Mouse (Mus musculus): ENCODE data around the gene Lrrfip2. TPM values are rescaled to one million over a fixed set of nuclear protein-coding genes. Genes with fewer than 3 reads are reported as not detected.

The Lrrfip2 gene
- total RNA-seq, 2 experiments from 2014 or later: 93.5 to 97.6 TPM

- intact Hi-C loops (cut with DNase I): no loop called here
Measured at GRCm38 (mm10) chr9:111153026-111153425, 35.6 kb downstream of the Lrrfip2 start.

GRCm38 (mm10) chr9:111155764-111156458, 38.5 kb downstream of the Lrrfip2 start:
- DNase-seq: no peak
- intact Hi-C loops (cut with DNase I): no loop called here

More at GRCm38 (mm10) chr9:111153026-111153425, 35.6 kb downstream of the Lrrfip2 start:
- DNase-seq: no peak

GRCm38 (mm10) chr9:111159562-111159961, 42.2 kb downstream of the Lrrfip2 start:
- no peak for DNase-seq
- intact Hi-C loops (cut with DNase I): no loop called here

- no peak for DNase-seq
- intact Hi-C loops (cut with DNase I): no loop called here
Measured at GRCm38 (mm10) chr9:111161213-111161612, 43.8 kb downstream of the Lrrfip2 start.

GRCm38 (mm10) chr9:111166612-111167011, 49.2 kb downstream of the Lrrfip2 start:
- DNase-seq: no peak
- intact Hi-C loops (cut with DNase I): no loop called here

GRCm38 (mm10) chr9:111170430-111170829, 53.0 kb downstream of the Lrrfip2 start:
- intact Hi-C loops (cut with DNase I): no loop called here
- DNase-seq: no peak

GRCm38 (mm10) chr9:111174071-111174470, 56.7 kb downstream of the Lrrfip2 start:
- DNase-seq: no peak
- intact Hi-C loops (cut with DNase I): no loop called here

GRCm38 (mm10) chr9:111178971-111179370, 61.6 kb downstream of the Lrrfip2 start:
- no peak for DNase-seq
- intact Hi-C loops (cut with DNase I): no loop called here

GRCm38 (mm10) chr9:111182176-111182575, 64.8 kb downstream of the Lrrfip2 start:
- no peak for DNase-seq
- intact Hi-C loops (cut with DNase I): no loop called here

- intact Hi-C loops (cut with DNase I): loop anchor here (5.0 kb wide), 1 partner anchor 93 kb away; no protein-coding TSS in a partner anchor
- no peak for DNase-seq
Measured at GRCm38 (mm10) chr9:111184929-111185328, 67.5 kb downstream of the Lrrfip2 start.

GRCm38 (mm10) chr9:111186861-111187260, 69.5 kb downstream of the Lrrfip2 start:
- intact Hi-C loops (cut with DNase I): loop anchor here (5.0 kb wide), 1 partner anchor 95 kb away; no protein-coding TSS in a partner anchor
- no peak for DNase-seq

- no peak for DNase-seq
Measured at GRCm38 (mm10) chr9:111188731-111189130, 71.3 kb downstream of the Lrrfip2 start.

GRCm38 (mm10) chr9:111193211-111193610, 75.8 kb downstream of the Lrrfip2 start:
- intact Hi-C loops (cut with DNase I): no loop called here
- DNase-seq: no peak

More at GRCm38 (mm10) chr9:111188731-111189130, 71.3 kb downstream of the Lrrfip2 start:
- intact Hi-C loops (cut with DNase I): loop anchor here (5.0 kb wide), 1 partner anchor 96 kb away; no protein-coding TSS in a partner anchor

GRCm38 (mm10) chr9:111197116-111197515, 79.7 kb downstream of the Lrrfip2 start:
- intact Hi-C loops (cut with DNase I): no loop called here
- no peak for DNase-seq

- intact Hi-C loops (cut with DNase I): no loop called here
- no peak for DNase-seq
Measured at GRCm38 (mm10) chr9:111197712-111198111, 80.3 kb downstream of the Lrrfip2 start.

GRCm38 (mm10) chr9:111198332-111198731, 80.9 kb downstream of the Lrrfip2 start:
- intact Hi-C loops (cut with DNase I): no loop called here
- no peak for DNase-seq

GRCm38 (mm10) chr9:111200208-111200607, 82.8 kb downstream of the Lrrfip2 start:
- intact Hi-C loops (cut with DNase I): no loop called here
- DNase-seq: no peak

- intact Hi-C loops (cut with DNase I): loop anchor here (5.0 kb wide), 1 partner anchor 112 kb away; no protein-coding TSS in a partner anchor
- DNase-seq: peak; percentile 17 to 28
Measured at GRCm38 (mm10) chr9:111204601-111205375, 87.4 kb downstream of the Lrrfip2 start.

- intact Hi-C loops (cut with DNase I): loop anchor here (5.0 kb wide), 1 partner anchor 115 kb away; no protein-coding TSS in a partner anchor
- no peak for DNase-seq
Measured at GRCm38 (mm10) chr9:111207683-111208082, 90.3 kb downstream of the Lrrfip2 start.

GRCm38 (mm10) chr9:111208185-111208584, 90.8 kb downstream of the Lrrfip2 start:
- intact Hi-C loops (cut with DNase I): loop anchor here (5.0 kb wide), 1 partner anchor 116 kb away; no protein-coding TSS in a partner anchor
- no peak for DNase-seq

GRCm38 (mm10) chr9:111209158-111209699, 91.8 kb downstream of the Lrrfip2 start:
- intact Hi-C loops (cut with DNase I): loop anchor here (5.0 kb wide), 1 partner anchor 117 kb away; no protein-coding TSS in a partner anchor
- DNase-seq: no peak

Measured in heart, postnatal 36 days (tissue).